Mouse (Mus musculus): ENCODE data around the gene Lcn5. TPM values are rescaled to one million over a fixed set of nuclear protein-coding genes. Genes with fewer than 3 reads are reported as not detected.
"Not testable (repeated sequence)": the region's sequence is repeated elsewhere in the genome, so short reads cannot be mapped to it uniquely, and the experiment has no call there.

Lcn5 gene
- polyA plus RNA-seq, 1 experiment, result 3,609 TPM

GRCm38 (mm10) chr2:25676486-25676885, 18.7 kb downstream of the Lcn5 start, which contains the start of gene Lcn6:
Gene Lcn6, plus strand, starts transcription at chr2:25676786.
- no peak for DNase-seq (ENCODE audit: low read depth)

DNA sequence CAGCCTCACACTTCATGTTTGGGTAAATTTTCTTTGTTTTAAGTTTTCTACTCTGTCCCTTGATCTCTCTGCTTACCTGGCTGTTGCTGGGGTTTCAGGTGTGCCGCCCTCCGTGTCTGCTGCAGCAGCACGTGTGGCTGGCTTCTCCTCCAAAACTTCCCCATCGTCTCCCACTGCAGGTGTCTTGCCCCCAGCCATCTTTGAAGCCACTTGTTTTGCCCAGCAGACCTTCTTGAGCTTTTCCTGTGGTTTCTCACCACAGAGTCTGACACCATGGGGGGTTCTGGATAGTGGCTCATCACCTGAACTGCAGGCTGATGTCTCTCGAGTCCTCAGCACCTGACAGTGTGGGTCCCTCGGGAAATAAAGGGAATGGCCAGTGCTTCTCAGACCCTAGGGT, 21.8 kb downstream of the Lcn5 start:
- DNase-seq (ENCODE audit: low read depth), result no peak

GRCm38 (mm10) chr2:25682426-25682825, 24.7 kb downstream of the Lcn5 start, which contains the start of gene Lcn10:
Gene Lcn10, plus strand, starts transcription at chr2:25682726.
- DNase-seq (ENCODE audit: low read depth), result no peak

- DNase-seq (ENCODE audit: low read depth), result no peak
Measured at GRCm38 (mm10) chr2:25686941-25687340, 29.2 kb downstream of the Lcn5 start.

DNA sequence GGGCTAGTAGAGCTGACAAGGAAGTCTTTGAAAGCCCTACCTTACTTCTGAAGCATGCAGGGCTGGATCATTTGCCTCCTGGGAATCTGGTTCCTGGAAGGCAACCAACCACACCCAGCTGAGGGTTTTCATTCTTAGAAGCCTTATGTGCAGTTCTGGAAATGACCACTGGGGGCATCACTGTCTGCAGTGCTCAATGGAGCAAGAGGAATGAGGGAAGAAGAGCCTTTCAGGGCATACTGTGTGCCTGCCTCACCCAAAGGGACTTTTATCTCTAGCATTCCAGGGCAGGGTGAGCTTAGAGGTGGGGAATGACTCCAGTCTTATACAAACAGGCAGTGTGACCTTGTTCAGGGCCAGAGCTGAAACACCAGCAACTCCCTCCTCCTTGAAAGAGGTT, 36.9 kb downstream of the Lcn5 start:
- DNase-seq (ENCODE audit: low read depth), result no peak

GRCm38 (mm10) chr2:25696951-25697350, 39.2 kb downstream of the Lcn5 start:
- DNase-seq (ENCODE audit: low read depth), result no peak

- no peak for DNase-seq (ENCODE audit: low read depth)
Measured at GRCm38 (mm10) chr2:25698696-25699095, 40.9 kb downstream of the Lcn5 start.

DNA sequence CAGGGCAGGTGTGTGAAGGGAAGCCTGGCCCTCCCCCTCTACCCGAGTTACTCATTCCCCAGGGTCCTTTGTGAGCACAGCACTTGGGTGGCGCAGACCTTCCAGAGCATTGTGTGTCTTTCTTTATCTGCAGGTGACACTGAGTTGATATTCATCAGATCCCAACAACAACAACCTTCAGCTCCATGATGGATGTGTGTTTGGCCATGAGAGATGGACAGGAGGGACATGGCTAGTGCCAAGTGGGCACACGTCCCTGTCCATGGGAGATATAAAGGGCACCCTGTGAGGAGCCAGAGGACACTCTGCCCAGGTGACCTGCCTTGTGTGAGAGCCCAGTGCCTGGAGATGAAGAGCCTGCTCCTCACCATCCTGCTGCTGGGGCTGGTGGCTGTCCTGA, 42.0 kb downstream of the Lcn5 start, which contains the start of gene Obp2a:
Obp2a (plus strand) TSS at position 301 of the 400 bp plus-strand sequence.
- DNase-seq (ENCODE audit: low read depth), result not testable (repeated sequence)

DNA sequence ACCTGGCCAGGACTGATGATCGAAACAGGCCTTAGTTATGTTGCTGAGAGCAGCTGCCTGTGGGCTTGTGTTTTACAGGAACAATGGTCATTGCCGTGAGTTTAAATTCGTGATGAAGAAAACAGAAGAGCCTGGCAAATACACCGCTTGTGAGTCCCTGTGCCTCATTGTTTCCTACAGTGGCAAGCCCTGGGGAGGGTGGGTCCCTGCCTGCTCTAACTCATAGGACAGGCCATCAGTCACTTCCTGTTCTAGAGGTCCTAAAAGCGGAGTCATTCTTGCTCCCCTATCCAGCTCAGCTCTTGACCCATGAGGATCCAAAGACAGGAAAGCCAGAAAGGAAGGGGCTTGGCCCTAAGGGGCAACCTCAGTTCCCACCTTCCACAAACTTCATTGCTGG, 43.2 kb downstream of the Lcn5 start:
- DNase-seq (ENCODE audit: low read depth), result no peak

DNA sequence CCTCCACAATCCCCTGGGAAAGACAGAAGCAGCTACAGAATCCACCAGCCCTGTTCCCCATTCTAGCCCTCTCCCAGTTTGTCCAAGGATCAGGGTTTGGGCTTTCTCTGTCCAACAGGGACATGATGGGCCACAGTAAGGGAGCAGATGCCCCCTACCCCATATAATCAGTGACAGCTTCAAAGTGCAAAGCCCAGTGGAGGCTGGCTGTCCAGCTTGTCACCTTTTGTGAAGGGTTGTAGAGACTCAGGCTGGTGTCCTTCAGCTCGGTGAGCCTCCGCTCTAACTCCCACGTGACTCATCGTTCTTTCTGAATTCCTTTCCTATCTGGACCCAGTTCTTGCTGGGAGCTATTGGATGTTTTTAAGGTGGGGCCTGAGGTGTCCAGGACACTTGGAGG, 46.0 kb downstream of the Lcn5 start:
- DNase-seq (ENCODE audit: low read depth), result no peak

- no peak for DNase-seq (ENCODE audit: low read depth)
Measured at GRCm38 (mm10) chr2:25706643-25707481, 49.1 kb downstream of the Lcn5 start, which contains the start of gene Bmyc. Gene Bmyc, plus strand, starts transcription at chr2:25706739.

- no peak for DNase-seq (ENCODE audit: low read depth)
Measured at GRCm38 (mm10) chr2:25708121-25708520, 50.4 kb downstream of the Lcn5 start.

GRCm38 (mm10) chr2:25709056-25709455, 51.3 kb downstream of the Lcn5 start:
- not testable (repeated sequence) for DNase-seq (ENCODE audit: low read depth)

DNA sequence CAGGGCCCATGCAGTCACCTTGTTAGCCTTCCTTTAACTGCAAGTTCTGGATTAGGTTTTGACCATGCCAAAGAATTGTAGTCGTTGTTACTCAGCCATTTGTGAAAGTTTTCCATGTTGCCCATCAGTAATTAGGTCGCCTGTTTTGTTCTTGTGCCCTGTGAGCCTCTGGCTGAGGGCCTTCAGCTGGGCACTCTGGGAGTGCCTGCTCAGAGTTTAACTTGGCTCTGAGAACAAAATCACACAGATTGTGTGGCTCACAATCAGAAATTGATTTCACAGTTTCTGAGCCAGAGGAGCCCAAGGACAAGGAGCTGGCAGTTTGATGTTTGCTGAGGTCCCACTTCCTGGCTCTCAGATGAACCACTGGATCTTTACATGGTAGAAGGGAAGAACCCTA, 52.0 kb downstream of the Lcn5 start:
- not testable (repeated sequence) for DNase-seq (ENCODE audit: low read depth)

Other genes starting within 250 kb of the Lcn5 start
- 0.47 and 0.57 TPM in 2 replicates for gene Fut7, start 234.7 kb upstream of the Lcn5 start, polyA plus RNA-seq (2012; rRNA removed)
- 187 and 437 TPM in 2 replicates for gene Abca2, start 229.2 kb upstream of the Lcn5 start, polyA plus RNA-seq (2012; rRNA removed)
- gene Clic3, start 201.1 kb upstream of the Lcn5 start, polyA plus RNA-seq (2012; rRNA removed), result 103 and 188 TPM in 2 replicates
- gene Paxx, start 196.9 kb upstream of the Lcn5 start, polyA plus RNA-seq (2012; rRNA removed), result 124 and 139 TPM in 2 replicates
- 1,300 and 1,863 TPM in 2 replicates for gene Ptgds, start 187.9 kb upstream of the Lcn5 start, polyA plus RNA-seq (2012; rRNA removed)
- 234 and 311 TPM in 2 replicates for gene Lcn12, start 164.0 kb upstream of the Lcn5 start, polyA plus RNA-seq (2012; rRNA removed)
- gene Fbxw5, start 157.2 kb upstream of the Lcn5 start, polyA plus RNA-seq (2012; rRNA removed), result 19.2 and 54.8 TPM in 2 replicates
- gene C8g, start 156.2 kb upstream of the Lcn5 start, polyA plus RNA-seq (2012; rRNA removed), result 15.1 and 15.8 TPM in 2 replicates
- gene Traf2, start 111.0 kb upstream of the Lcn5 start, polyA plus RNA-seq (2012; rRNA removed), result 13.7 and 17.0 TPM in 2 replicates
- gene Edf1, start 100.1 kb upstream of the Lcn5 start, polyA plus RNA-seq (2012; rRNA removed), result 115 and 139 TPM in 2 replicates
- 8.0 and 13.4 TPM in 2 replicates for gene Mamdc4, start 83.1 kb upstream of the Lcn5 start, polyA plus RNA-seq (2012; rRNA removed)
- gene Phpt1, start 82.7 kb upstream of the Lcn5 start, polyA plus RNA-seq (2012; rRNA removed), result 57.5 and 83.3 TPM in 2 replicates
- 1.4 and 2.0 TPM in 2 replicates for gene Ajm1, start 76.2 kb upstream of the Lcn5 start, polyA plus RNA-seq (2012; rRNA removed)
- 58.5 and 65.8 TPM in 2 replicates for gene Rabl6, start 49.4 kb upstream of the Lcn5 start, polyA plus RNA-seq (2012; rRNA removed)
- 1.0 and 1.6 TPM in 2 replicates for gene Ccdc183, start 40.3 kb upstream of the Lcn5 start, polyA plus RNA-seq (2012; rRNA removed)
- 72.5 and 74.2 TPM in 2 replicates for gene Tmem141, start 35.9 kb upstream of the Lcn5 start, polyA plus RNA-seq (2012; rRNA removed)
- gene Fcna, start 29.9 kb upstream of the Lcn5 start, polyA plus RNA-seq (2012; rRNA removed), result 18.2 and 19.1 TPM in 2 replicates
- 4,084 and 9,522 TPM in 2 replicates for gene Lcn8, start 4.8 kb upstream of the Lcn5 start, polyA plus RNA-seq (2012; rRNA removed)
- gene Lcn6, start 18.8 kb downstream of the Lcn5 start, polyA plus RNA-seq (2012; rRNA removed), result 342 and 466 TPM in 2 replicates
- gene Lcn10, start 24.8 kb downstream of the Lcn5 start, polyA plus RNA-seq (2012; rRNA removed), result 996 and 1,118 TPM in 2 replicates
- gene Obp2a, start 42.1 kb downstream of the Lcn5 start, polyA plus RNA-seq (2012; rRNA removed), result 25.9 and 27.0 TPM in 2 replicates
- gene Bmyc, start 48.8 kb downstream of the Lcn5 start, polyA plus RNA-seq (2012; rRNA removed), result 208 and 344 TPM in 2 replicates
- 0.19 and 0.22 TPM in 2 replicates for gene Obp2b, start 79.1 kb downstream of the Lcn5 start, polyA plus RNA-seq (2012; rRNA removed)
- not detected in 2 replicates for gene Lcn3, start 107.6 kb downstream of the Lcn5 start, polyA plus RNA-seq (2012; rRNA removed)
- gene Lcn11, start 119.1 kb downstream of the Lcn5 start, polyA plus RNA-seq (2012; rRNA removed), result 0.38 and 0.53 TPM in 2 replicates
- not detected in 2 replicates for gene Gm13539, start 124.3 kb downstream of the Lcn5 start, polyA plus RNA-seq (2012; rRNA removed)
- 0.36 and 0.76 TPM in 2 replicates for gene Glt6d1, start 157.9 kb downstream of the Lcn5 start, polyA plus RNA-seq (2012; rRNA removed)
- gene Lcn9, start 165.2 kb downstream of the Lcn5 start, polyA plus RNA-seq (2012; rRNA removed), result 2,439 and 2,836 TPM in 2 replicates
- gene Sohlh1, start 189.3 kb downstream of the Lcn5 start, polyA plus RNA-seq (2012; rRNA removed), result 0.13 and 0.16 TPM in 2 replicates
- 14.6 and 26.8 TPM in 2 replicates for gene Kcnt1, start 205.8 kb downstream of the Lcn5 start, polyA plus RNA-seq (2012; rRNA removed)

Data from gonadal fat pad, adult 2 months (tissue).